Mouse (Mus musculus): ENCODE results near the gene Col13a1.

Col13a1 gene

GRCm38 (mm10) chr10:61826753-61827435 is 152.0 kb downstream of the Col13a1 start:
- peak; percentile 80 to 90 for DNase-seq

GRCm38 (mm10) chr10:61825979-61826752 is 152.7 kb downstream of the Col13a1 start:
- DNase-seq: no peak

GRCm38 (mm10) chr10:61825536-61825935 is 153.4 kb downstream of the Col13a1 start:
- DNase-seq: no peak

- no peak for DNase-seq
Observed at GRCm38 (mm10) chr10:61823731-61824115, 155.2 kb downstream of the Col13a1 start.

- no peak for DNase-seq
Observed at GRCm38 (mm10) chr10:61822968-61823730, 155.8 kb downstream of the Col13a1 start.

- peak in 1 of 2 experiments; percentile 22 for DNase-seq
Observed at GRCm38 (mm10) chr10:61820050-61820449, 158.9 kb downstream of the Col13a1 start.

GRCm38 (mm10) chr10:61811987-61812386 is 166.9 kb downstream of the Col13a1 start:
- no peak for DNase-seq

GRCm38 (mm10) chr10:61798133-61798576 is 180.8 kb downstream of the Col13a1 start:
- no peak for DNase-seq

- DNase-seq: no peak
Observed at GRCm38 (mm10) chr10:61795458-61795857, 183.4 kb downstream of the Col13a1 start.

- DNase-seq: no peak
Observed at GRCm38 (mm10) chr10:61794971-61795370, 183.9 kb downstream of the Col13a1 start.

GRCm38 (mm10) chr10:61793015-61793414 is 185.9 kb downstream of the Col13a1 start:
- no peak for DNase-seq

GRCm38 (mm10) chr10:61788499-61788898 is 190.4 kb downstream of the Col13a1 start:
- DNase-seq: no peak

Data from kidney, postnatal 36 days (tissue).